Mouse (Mus musculus) heart, postnatal 14 days (tissue): ENCODE results near the gene Zscan5b. TPM values are rescaled to one million over a fixed set of nuclear protein-coding genes. Genes with fewer than 3 reads are reported as not detected.
"Not testable (repeated sequence)": the region's sequence is repeated elsewhere in the genome, so short reads cannot be mapped to it uniquely, and the experiment has no call there.

Experiments used
- DNase-seq, 2 experiments: peaks; one replicate each; pipeline ENCODE4 v3.0.0; 2021 to 2022
- intact Hi-C: fragments of 180-260 bp; cut with DNase I; formaldehyde crosslinking; loops from one replicate; pipeline ENCODE4 v1.15.1; 2025
- total RNA-seq, 2 experiments: library from RNA; stranded (reverse); gene quantifications; 2 replicates each; pipeline ENCODE4 v1.2.3; 2021

Gene Zscan5b
- total RNA-seq, 2 experiments from 2014 or later, result not detected

- intact Hi-C loops, result loop anchor here (1.0 kb wide), 1 partner anchor 41 kb away; no protein-coding TSS in a partner anchor
- DNase-seq, result peak; percentile 35 to 61
Measured at GRCm38 (mm10) chr7:6240841-6241425, 18.9 kb downstream of the Zscan5b start.

GRCm38 (mm10) chr7:6244361-6245292 is 22.5 kb downstream of the Zscan5b start:
- DNase-seq, result no peak
- intact Hi-C loops, result no loop called here

- intact Hi-C loops, result no loop called here
- DNase-seq, result no peak
Measured at GRCm38 (mm10) chr7:6252410-6252809, 30.3 kb downstream of the Zscan5b start, which contains the start of gene Epp13. Gene Epp13 (plus strand): TSS chr7:6252710.

- DNase-seq, result no peak
- intact Hi-C loops, result no loop called here
Measured at GRCm38 (mm10) chr7:6254451-6254850, 32.4 kb downstream of the Zscan5b start.

GRCm38 (mm10) chr7:6257386-6257785 is 35.3 kb downstream of the Zscan5b start:
- intact Hi-C loops, result no loop called here
- no peak for DNase-seq

GRCm38 (mm10) chr7:6258232-6259220 is 36.4 kb downstream of the Zscan5b start:
- intact Hi-C loops, result no loop called here

GRCm38 (mm10) chr7:6260004-6260403 is 37.9 kb downstream of the Zscan5b start:
- DNase-seq, intact Hi-C loops: not testable (repeated sequence)

More at GRCm38 (mm10) chr7:6258232-6259220, 36.4 kb downstream of the Zscan5b start:
- no peak for DNase-seq

- intact Hi-C loops, result no loop called here
- DNase-seq, result no peak
Measured at GRCm38 (mm10) chr7:6262120-6262519, 40.0 kb downstream of the Zscan5b start.

- intact Hi-C loops, result no loop called here
- DNase-seq, result no peak
Measured at GRCm38 (mm10) chr7:6262984-6263383, 40.9 kb downstream of the Zscan5b start.

GRCm38 (mm10) chr7:6265695-6266094 is 43.6 kb downstream of the Zscan5b start:
- DNase-seq, result peak in 1 of 2 experiments; percentile 23

GRCm38 (mm10) chr7:6277906-6278305 is 55.8 kb downstream of the Zscan5b start:
- intact Hi-C loops, result no loop called here

More at GRCm38 (mm10) chr7:6265695-6266094, 43.6 kb downstream of the Zscan5b start:
- intact Hi-C loops, result no loop called here

GRCm38 (mm10) chr7:6282749-6283148 is 60.7 kb downstream of the Zscan5b start:
- DNase-seq, result peak; percentile 66 to 85
- intact Hi-C loops, result loop anchor here (1.0 kb wide), 1 partner anchor 41 kb away; no protein-coding TSS in a partner anchor

More at GRCm38 (mm10) chr7:6277906-6278305, 55.8 kb downstream of the Zscan5b start:
- DNase-seq, result no peak

GRCm38 (mm10) chr7:6283451-6284075 is 61.5 kb downstream of the Zscan5b start:
- intact Hi-C loops, result no loop called here
- DNase-seq, result peak; percentile 73 to 81

- no peak for DNase-seq
- intact Hi-C loops, result loop anchor here (5.0 kb wide), 1 partner anchor 147 kb away; no protein-coding TSS in a partner anchor
Measured at GRCm38 (mm10) chr7:6284442-6285012, 62.4 kb downstream of the Zscan5b start.

GRCm38 (mm10) chr7:6285366-6285765 is 63.3 kb downstream of the Zscan5b start:
- intact Hi-C loops, result loop anchor here (5.0 kb wide), 1 partner anchor 148 kb away; no protein-coding TSS in a partner anchor
- DNase-seq, result no peak

GRCm38 (mm10) chr7:6285842-6286705 is 64.0 kb downstream of the Zscan5b start, which contains the start of gene Zfp667:
Gene Zfp667 (plus strand): TSS chr7:6286579.
- intact Hi-C loops, result loop anchor here (5.0 kb wide), 1 partner anchor 149 kb away; no protein-coding TSS in a partner anchor
- DNase-seq, result peak; percentile 99

GRCm38 (mm10) chr7:6286921-6287531 is 64.9 kb downstream of the Zscan5b start:
- DNase-seq, result peak in 1 of 2 experiments; percentile 3
- intact Hi-C loops, result loop anchor here (5.0 kb wide), 1 partner anchor 150 kb away; no protein-coding TSS in a partner anchor
